Mouse (Mus musculus) midbrain, postnatal 0 days (tissue): ENCODE results near the gene Kri1. TPM values are rescaled to one million over a fixed set of nuclear protein-coding genes. Genes with fewer than 3 reads are reported as not detected.
A peak's percentile ranks its signal among the peaks of the same experiment; 100 is the strongest.
"Not testable (repeated sequence)": the region's sequence is repeated elsewhere in the genome, so short reads cannot be mapped to it uniquely, and the experiment has no call there.

Experiments used
- ATAC-seq: fragments of 200-750 bp; cut with Nextera tagmentation; 2 replicates; pipeline ENCODE4 v1.8.0; 2017; ENCODE audit warnings: moderate number of reproducible peaks, mild to moderate bottlenecking, moderate TSS enrichment, moderate library complexity; ENCODE audit not compliant: low FRiP score
- DNase-seq: peaks from one replicate; pipeline ENCODE4 v3.0.0-alpha.2; 2015; ENCODE audit warnings: low spot score
- H3K27ac ChIP-seq: fragments of 300-500 bp; sonication (generic); 2 replicates; pipeline ENCODE4 v1.5.1; 2014; ENCODE audit warnings: low read depth, mild to moderate bottlenecking, low read length, mixed read lengths
- H3K27me3 ChIP-seq: fragments of 300-500 bp; sonication (generic); 2 replicates; pipeline ENCODE4 v1.6.1; 2014; ENCODE audit warnings: low read length, control low read depth, mixed read lengths; ENCODE audit not compliant: insufficient read depth
- H3K36me3 ChIP-seq: fragments of 300-500 bp; sonication (generic); 2 replicates; pipeline ENCODE4 v1.6.1; 2014; ENCODE audit warnings: low read length, control low read depth, mixed read lengths; ENCODE audit not compliant: insufficient read depth
- H3K4me1 ChIP-seq: fragments of 300-500 bp; sonication (generic); 2 replicates; pipeline ENCODE4 v1.6.1; 2014; ENCODE audit warnings: mild to moderate bottlenecking, control low read depth, antibody characterized with exemption, low read length, mixed read lengths; ENCODE audit not compliant: insufficient read depth
- H3K4me2 ChIP-seq: fragments of 300-500 bp; sonication (generic); 2 replicates; pipeline ENCODE4 v1.6.1; 2014; ENCODE audit warnings: low read depth, mild to moderate bottlenecking, low read length, mixed read lengths; ENCODE audit not compliant: poor library complexity, severe bottlenecking
- H3K4me3 ChIP-seq: fragments of 300-500 bp; sonication (generic); 2 replicates; pipeline ENCODE4 v1.5.1; 2014; ENCODE audit warnings: low read depth, mild to moderate bottlenecking, low read length, moderate library complexity
- H3K9ac ChIP-seq: fragments of 300-500 bp; sonication (generic); replicated peaks from 2 replicates; pipeline ENCODE4 v1.6.1; 2014; ENCODE audit warnings: mild to moderate bottlenecking, low read length, moderate library complexity, mixed read lengths; ENCODE audit not compliant: poor library complexity, severe bottlenecking
- H3K9me3 ChIP-seq: fragments of 300-500 bp; sonication (generic); 2 replicates; pipeline ENCODE4 v1.6.1; 2016; ENCODE audit warnings: low read length, control low read depth
- CTCF ChIP-seq: IDR thresholded peaks from 2 replicates; pipeline ENCODE4 v1.5.1; 2016; ENCODE audit warnings: antibody characterized with exemption, mild to moderate bottlenecking
- WGBS: fragments of 180-500 bp; shearing (Covaris S2); extraction: QIAGEN DNeasy Blood & Tissue Kit; methylation state at CpG from one replicate; pipeline ENCODE4 v1.1.7; 2014; 5-methylcytosine and 5-hydroxymethylcytosine counted together
- polyA plus RNA-seq: library from polyadenylated mRNA; unstranded; fragments of >200 nt; fragmentation: Nextera tagmentation; extraction: Ambion mirVana; gene quantifications from 2 replicates; pipeline ENCODE4 v1.2.1, GENCODE M21; 2015
- total RNA-seq: library from RNA; depleted of rRNA; stranded (reverse); fragments of >200 nt; gene quantifications from 2 replicates; pipeline ENCODE4 v1.2.3, GENCODE M21; 2014

Gene Kri1
- total and polyA plus RNA-seq, 2 experiments from 2014 or later: 11.7 to 25.9 TPM

GRCm38 (mm10) chr9:21327569-21327968 is 39.8 kb upstream of the Kri1 start:
- DNase-seq (no peak), ATAC-seq (no peak)
- no peak for TF ChIP-seq CTCF
- no peaks in the 10 kb centered on the region for H3K27me3 ChIP-seq
- no peak overlapping the region for H3K4me3 ChIP-seq
- H3K9ac ChIP-seq: no peak overlapping the region
- H3K4me2 ChIP-seq: no peak overlapping the region
- WGBS: 73% methylated on average over 3 of the region's 3 CpGs
- no peaks in the 10 kb centered on the region for H3K9me3 ChIP-seq
- H3K4me1 ChIP-seq: no peaks in the 10 kb centered on the region
- no peaks in the 10 kb centered on the region for H3K36me3 ChIP-seq
- no peak overlapping the region for H3K27ac ChIP-seq

- Histone ChIP-seq H3K27ac (no peak overlapping the region), H3K36me3 (no peaks in the 10 kb centered on the region), H3K27me3 (no peaks in the 10 kb centered on the region), H3K9me3 (no peaks in the 10 kb centered on the region), H3K9ac (no peak overlapping the region), H3K4me1 (peaks cover 6% of the 10 kb centered on the region; the same call in 1 of the 2 replicates), H3K4me3 (no peak overlapping the region), H3K4me2 (no peak overlapping the region)
- DNase-seq: no peak
- WGBS: 91% methylated on average over 11 of the region's 11 CpGs
- no peak for ATAC-seq
- no peak for TF ChIP-seq CTCF
Observed at GRCm38 (mm10) chr9:21324269-21324668, 36.5 kb upstream of the Kri1 start.

GRCm38 (mm10) chr9:21322917-21323297 is 35.1 kb upstream of the Kri1 start:
- not testable (repeated sequence) for H3K4me1 ChIP-seq, DNase-seq, H3K9ac ChIP-seq, H3K4me2 ChIP-seq, H3K27ac ChIP-seq, H3K9me3 ChIP-seq, H3K4me3 ChIP-seq, ATAC-seq, H3K27me3 ChIP-seq, H3K36me3 ChIP-seq
- 85% methylated on average over 8 of the region's 8 CpGs for WGBS
- 0 out of 2 replicates have a peak, but pooled peaks have one; percentile 0 for TF ChIP-seq CTCF

DNA sequence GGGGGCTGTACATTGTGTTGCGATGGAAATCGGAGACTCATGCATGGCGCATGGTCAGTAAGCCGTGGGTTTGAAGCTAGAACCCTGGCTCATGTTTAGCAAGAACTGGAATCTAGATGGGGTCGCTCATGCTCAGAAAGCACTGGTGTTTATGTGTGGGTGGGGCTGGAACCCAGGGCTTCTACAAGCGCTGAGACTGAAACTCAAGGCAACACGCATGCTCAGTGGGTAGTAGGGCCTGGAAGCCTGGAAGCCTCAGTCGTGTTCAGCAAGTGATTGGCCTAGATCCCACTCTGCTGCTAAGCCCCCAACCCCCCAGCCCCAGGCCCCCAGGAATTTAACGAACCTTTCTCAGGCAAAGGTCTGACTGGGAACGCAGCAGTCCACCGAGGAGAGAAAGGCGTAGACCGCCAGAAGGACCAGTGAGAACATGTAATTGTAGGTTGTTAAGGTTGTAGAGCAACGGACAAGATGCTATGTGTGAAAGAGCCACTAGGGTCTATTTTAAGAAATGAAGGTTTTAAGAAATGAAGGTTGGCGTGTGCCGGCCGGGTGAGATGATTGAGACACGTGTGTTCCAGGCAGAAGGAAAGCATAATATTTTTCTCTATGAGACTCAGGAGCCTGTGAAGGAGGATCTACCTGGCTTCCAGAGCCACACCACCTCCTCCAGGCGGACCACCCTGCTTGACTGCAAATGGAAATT is 34.6 kb upstream of the Kri1 start:
- WGBS: 85% methylated on average over 19 of the region's 19 CpGs
- Histone ChIP-seq H3K27me3 (no peaks in the 10 kb centered on the region), H3K4me3 (no peak overlapping the region), H3K36me3 (no peaks in the 10 kb centered on the region), H3K4me1 (peaks cover 6% of the 10 kb centered on the region; the same call in 1 of the 2 replicates), H3K9ac (peak overlapping the region; percentile 20; the same call in 1 of the 2 replicates), H3K9me3 (no peaks in the 10 kb centered on the region), H3K4me2 (no peak overlapping the region), H3K27ac (no peak overlapping the region)
- ATAC-seq: no peak
- DNase-seq: no peak
- 0 out of 2 replicates have a peak, but pooled peaks have one; percentile 16 for TF ChIP-seq CTCF

DNA sequence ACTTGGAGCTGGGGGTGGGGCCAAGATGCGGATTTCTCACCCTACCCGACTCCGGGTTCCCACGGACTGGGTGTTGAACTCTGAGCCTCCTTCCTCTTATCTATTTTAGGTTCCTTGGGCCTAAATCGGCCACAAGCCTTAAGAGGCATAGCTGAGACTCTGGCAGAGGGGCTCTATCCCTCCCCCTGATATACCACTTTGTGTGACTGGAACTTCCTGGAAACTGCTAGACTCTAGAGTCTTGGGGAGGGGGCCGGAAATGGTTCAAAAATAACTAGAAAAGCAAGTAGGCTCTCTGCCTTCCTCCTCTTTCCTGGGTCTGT is 33.7 kb upstream of the Kri1 start:
- Histone ChIP-seq H3K4me2 (peak overlapping the region; percentile 81), H3K4me1 (peaks cover 6% of the 10 kb centered on the region; the same call in 1 of the 2 replicates), H3K9me3 (no peaks in the 10 kb centered on the region), H3K27me3 (no peaks in the 10 kb centered on the region), H3K36me3 (no peaks in the 10 kb centered on the region), H3K9ac (peak overlapping the region; percentile 67), H3K4me3 (peak overlapping the region; percentile 61), H3K27ac (no peak overlapping the region)
- WGBS: 19% methylated on average over 6 of the region's 6 CpGs
- ATAC-seq (no peak), DNase-seq (no peak)
- TF ChIP-seq CTCF: no peak

DNA sequence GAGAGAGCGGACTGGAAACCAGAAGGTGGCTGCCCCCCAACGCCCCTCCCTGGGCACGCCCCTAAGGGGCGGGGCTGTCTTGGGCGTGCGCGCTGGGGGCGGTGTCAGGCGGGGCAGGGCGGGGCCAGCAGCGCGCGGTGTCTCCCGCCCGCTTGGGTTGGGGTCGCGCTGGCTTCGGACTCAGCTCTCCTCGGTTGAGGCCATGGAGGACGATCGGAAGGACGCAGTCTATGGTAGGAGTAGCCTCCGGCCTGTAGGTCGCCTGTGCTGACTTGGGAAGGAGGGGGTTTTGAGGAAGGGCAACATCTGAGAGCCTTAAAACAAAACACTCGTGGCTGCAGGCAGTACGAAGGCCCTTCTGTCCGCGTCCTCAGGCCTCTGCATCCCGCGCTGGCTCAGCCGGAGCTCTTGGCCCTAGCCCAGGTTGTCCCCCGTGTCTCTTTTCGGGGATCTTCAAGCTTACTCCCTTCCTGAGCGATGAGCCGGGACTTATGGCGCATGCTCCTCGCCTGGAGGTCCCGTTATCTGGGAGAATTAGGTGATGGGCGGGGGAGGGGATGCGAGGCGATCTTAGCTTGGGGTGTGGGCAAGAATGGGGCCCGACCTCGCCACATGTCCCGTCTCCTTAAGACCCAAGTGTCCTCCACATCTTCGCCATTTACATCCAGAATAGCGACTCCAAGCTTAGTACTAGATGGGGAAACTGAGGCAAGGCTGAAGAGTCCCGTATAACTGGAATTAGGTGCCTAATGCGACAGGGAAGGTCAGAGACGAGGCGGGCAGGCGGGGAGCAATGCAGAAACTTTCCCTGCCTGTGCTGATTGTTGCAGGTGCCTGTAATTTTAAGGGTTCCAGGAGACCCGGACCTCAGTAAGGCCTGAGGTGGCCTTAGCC is 33.1 kb upstream of the Kri1 start, which contains the start of gene Slc44a2:
Gene Slc44a2, plus strand, starts transcription at position 80 of the 894 bp plus-strand sequence.
- no peaks in the 10 kb centered on the region for H3K9me3 ChIP-seq
- H3K36me3 ChIP-seq: no peaks in the 10 kb centered on the region
- H3K4me2 ChIP-seq: peak within 1 kb of the TSS; percentile 81
- peaks cover 6% of the 10 kb centered on the region; the same call in 1 of the 2 replicates for H3K4me1 ChIP-seq
- H3K27ac ChIP-seq: peak within 1 kb of the TSS; percentile 48; the same call in 1 of the 2 replicates
- no peak for TF ChIP-seq CTCF
- H3K4me3 ChIP-seq: peak within 1 kb of the TSS; percentile 61
- H3K27me3 ChIP-seq: no peaks in the 10 kb centered on the region
- WGBS: under 1% methylated on average over 52 of the region's 52 CpGs
- ATAC-seq (peak; percentile 91), DNase-seq (peak; percentile 86)
- peak within 1 kb of the TSS; percentile 67 for H3K9ac ChIP-seq
